Mouse (Mus musculus) midbrain, embryonic 10.5 days (tissue): ENCODE measurements at regions not wholly inside any gene's neighbourhood (a gene's known extent, or its start where the extent isn't known, plus 50 kb on each side); places are given as distances from the start of the nearest gene placed in this dataset.

ENCODE experiments used
- DNase-seq: peaks from one replicate; pipeline ENCODE4 v3.0.0-alpha.2; 2017; ENCODE audit warnings: low spot score
- H3K27ac ChIP-seq: fragments of 300-500 bp; sonication (generic); replicated peaks from 2 replicates; pipeline ENCODE4 v1.5.1; 2016; ENCODE audit warnings: mild to moderate bottlenecking
- H3K27me3 ChIP-seq: fragments of 300-500 bp; sonication (generic); 2 replicates; pipeline ENCODE4 v1.6.1; 2016; ENCODE audit warnings: low read depth, mild to moderate bottlenecking; ENCODE audit not compliant: poor library complexity, severe bottlenecking
- H3K36me3 ChIP-seq: fragments of 300-500 bp; sonication (generic); 2 replicates; pipeline ENCODE4 v1.6.1; 2016; ENCODE audit warnings: mild to moderate bottlenecking, moderate library complexity
- H3K4me1 ChIP-seq: fragments of 300-500 bp; sonication (generic); 2 replicates; pipeline ENCODE4 v1.6.1; 2016
- H3K4me3 ChIP-seq: fragments of 300-500 bp; sonication (generic); 2 replicates; pipeline ENCODE4 v1.5.1; 2016; ENCODE audit warnings: mild to moderate bottlenecking, moderate library complexity
- H3K9me3 ChIP-seq: fragments of 300-500 bp; sonication (generic); replicated peaks from 2 replicates; pipeline ENCODE4 v1.6.1; 2016; ENCODE audit warnings: mild to moderate bottlenecking
- whole genome bisulfite sequencing: fragments of 180-500 bp; shearing (Covaris S2); methylation state at CpG from one replicate; pipeline ENCODE4 v1.1.7; 2016; 5-methylcytosine and 5-hydroxymethylcytosine counted together

- H3K27ac ChIP-seq, result no peak overlapping the region
- DNase-seq, result no peak
- H3K36me3 ChIP-seq, result no peaks in the 10 kb centered on the region
- H3K4me1 ChIP-seq, result no peaks in the 10 kb centered on the region
- no peaks in the 10 kb centered on the region for H3K9me3 ChIP-seq
- no peaks in the 10 kb centered on the region for H3K27me3 ChIP-seq
- 96% methylated on average over 1 of the region's 1 CpGs for WGBS
- no peak overlapping the region for H3K4me3 ChIP-seq
These were observed 77.2 kb downstream of the Gm10604 start for GRCm38 (mm10) chr4:11903861-11904260.

GRCm38 (mm10) chr4:11903401-11903800 lies 77.7 kb downstream of the Gm10604 start:
- no peak for DNase-seq
- H3K9me3 ChIP-seq, result no peaks in the 10 kb centered on the region
- H3K27ac ChIP-seq, result no peak overlapping the region
- H3K36me3 ChIP-seq, result no peaks in the 10 kb centered on the region
- no peaks in the 10 kb centered on the region for H3K27me3 ChIP-seq
- 87% methylated on average over 5 of the region's 5 CpGs for WGBS
- H3K4me3 ChIP-seq, result no peak overlapping the region
- H3K4me1 ChIP-seq, result no peaks in the 10 kb centered on the region

GRCm38 (mm10) chr4:11899979-11900624 lies 81.0 kb downstream of the Gm10604 start:
- no peak overlapping the region for H3K4me3 ChIP-seq
- no peak overlapping the region for H3K27ac ChIP-seq
- no peak for DNase-seq
- no peaks in the 10 kb centered on the region for H3K4me1 ChIP-seq
- H3K27me3 ChIP-seq, result no peaks in the 10 kb centered on the region
- H3K9me3 ChIP-seq, result no peaks in the 10 kb centered on the region
- no peaks in the 10 kb centered on the region for H3K36me3 ChIP-seq
- WGBS, result 17% methylated on average over 10 of the region's 10 CpGs

GRCm38 (mm10) chr4:11897231-11897630 lies 83.8 kb downstream of the Gm10604 start:
- no peak overlapping the region for H3K27ac ChIP-seq
- no peak for DNase-seq
- no peaks in the 10 kb centered on the region for H3K4me1 ChIP-seq
- no peaks in the 10 kb centered on the region for H3K36me3 ChIP-seq
- H3K27me3 ChIP-seq, result no peaks in the 10 kb centered on the region
- H3K4me3 ChIP-seq, result no peak overlapping the region
- H3K9me3 ChIP-seq, result no peaks in the 10 kb centered on the region

GRCm38 (mm10) chr4:11895857-11896825 lies 84.9 kb downstream of the Gm10604 start:
- WGBS, result 85% methylated on average over 6 of the region's 6 CpGs
- H3K36me3 ChIP-seq, result no peaks in the 10 kb centered on the region
- H3K27me3 ChIP-seq, result no peaks in the 10 kb centered on the region
- no peaks in the 10 kb centered on the region for H3K4me1 ChIP-seq
- H3K9me3 ChIP-seq, result no peaks in the 10 kb centered on the region
- no peak for DNase-seq
- no peak overlapping the region for H3K27ac ChIP-seq
- H3K4me3 ChIP-seq, result no peak overlapping the region

GRCm38 (mm10) chr4:11893560-11894205 lies 87.4 kb downstream of the Gm10604 start:
- Histone ChIP-seq H3K36me3 (no peaks in the 10 kb centered on the region), H3K4me3 (no peak overlapping the region), H3K27ac (no peak overlapping the region), H3K27me3 (no peaks in the 10 kb centered on the region), H3K9me3 (no peaks in the 10 kb centered on the region), H3K4me1 (no peaks in the 10 kb centered on the region)
- 71% methylated on average over 9 of the region's 9 CpGs for WGBS
- DNase-seq, result no peak

- H3K36me3 ChIP-seq, result no peaks in the 10 kb centered on the region
- no peak overlapping the region for H3K27ac ChIP-seq
- DNase-seq, result no peak
- no peaks in the 10 kb centered on the region for H3K27me3 ChIP-seq
- H3K4me1 ChIP-seq, result peaks cover 9% of the 10 kb centered on the region
- H3K4me3 ChIP-seq, result no peak overlapping the region
- no peaks in the 10 kb centered on the region for H3K9me3 ChIP-seq
- WGBS, result 95% methylated on average over 6 of the region's 6 CpGs
These were observed 91.9 kb downstream of the Gm10604 start for GRCm38 (mm10) chr4:11889039-11889600.

- Histone ChIP-seq H3K4me3 (no peak overlapping the region), H3K4me1 (peaks cover 17% of the 10 kb centered on the region), H3K36me3 (no peaks in the 10 kb centered on the region), H3K27me3 (no peaks in the 10 kb centered on the region), H3K9me3 (no peaks in the 10 kb centered on the region), H3K27ac (no peak overlapping the region; the same call in 1 of the 2 replicates)
- WGBS, result 11% methylated on average over 1 of the region's 1 CpGs
- no peak for DNase-seq
These were observed 93.7 kb downstream of the Gm10604 start for GRCm38 (mm10) chr4:11887377-11887776.

GRCm38 (mm10) chr4:11885499-11885898 lies 95.6 kb downstream of the Gm10604 start:
- Histone ChIP-seq H3K4me1 (peaks cover 17% of the 10 kb centered on the region), H3K36me3 (no peaks in the 10 kb centered on the region), H3K27ac (no peak overlapping the region), H3K9me3 (no peaks in the 10 kb centered on the region), H3K4me3 (no peak overlapping the region), H3K27me3 (no peaks in the 10 kb centered on the region)
- no peak for DNase-seq
- WGBS, result 87% methylated on average over 4 of the region's 4 CpGs

GRCm38 (mm10) chr4:11884818-11885217 lies 96.2 kb downstream of the Gm10604 start:
- Histone ChIP-seq H3K27ac (peak overlapping the region; percentile 33), H3K4me1 (peaks cover 17% of the 10 kb centered on the region), H3K27me3 (no peaks in the 10 kb centered on the region), H3K4me3 (no peak overlapping the region), H3K9me3 (no peaks in the 10 kb centered on the region), H3K36me3 (no peaks in the 10 kb centered on the region)
- WGBS, result 69% methylated on average over 7 of the region's 7 CpGs
- DNase-seq, result no peak

GRCm38 (mm10) chr4:11883295-11883694 lies 97.8 kb downstream of the Gm10604 start:
- Histone ChIP-seq H3K4me1 (peaks cover 17% of the 10 kb centered on the region), H3K36me3 (no peaks in the 10 kb centered on the region), H3K27ac (no peak overlapping the region), H3K4me3 (no peak overlapping the region), H3K27me3 (no peaks in the 10 kb centered on the region), H3K9me3 (no peaks in the 10 kb centered on the region)
- 45% methylated on average over 5 of the region's 5 CpGs for WGBS
- DNase-seq, result peak; percentile 36

GRCm38 (mm10) chr4:11882666-11883065 lies 98.4 kb downstream of the Gm10604 start:
- H3K27me3 ChIP-seq, result no peaks in the 10 kb centered on the region
- no peaks in the 10 kb centered on the region for H3K9me3 ChIP-seq
- H3K36me3 ChIP-seq, result no peaks in the 10 kb centered on the region
- DNase-seq, result no peak
- WGBS, result 91% methylated on average over 3 of the region's 3 CpGs
- no peak overlapping the region for H3K4me3 ChIP-seq
- peaks cover 16% of the 10 kb centered on the region for H3K4me1 ChIP-seq
- H3K27ac ChIP-seq, result no peak overlapping the region
